Comparison of ENCODE assay signal across 8 mouse cellular contexts in genomic region chr14:55722438-55722945, GRCm38 (mm10). TPM values are rescaled to one million over a fixed set of nuclear protein-coding genes. Genes with fewer than 3 reads are reported as not detected.
DNase-seq lines count a peak whose midpoint lies in the region; ATAC-seq and TF ChIP-seq lines count a peak whose summit lies in the region.

No protein-coding gene starts in this region.

- H3K27me3 ChIP-seq in spleen, adult 2 months (ENCODE audit: control insufficient read depth, insufficient read depth, low read length): no peaks in the 10 kb centered on the region
- H3K27me3 ChIP-seq in limb, embryonic 13.5 days: no peaks in the 10 kb centered on the region
- H3K27me3 ChIP-seq in stomach, embryonic 15.5 days (replicated peaks): no peaks in the 10 kb centered on the region

- TF ChIP-seq CTCF in spleen, adult 2 months (IDR thresholded peaks at IDR 0.05; ENCODE audit: extremely low read depth, insufficient read depth, insufficient read length, insufficient replicate concordance): no peak

- ATAC-seq in limb, embryonic 13.5 days (ENCODE audit: low FRiP score, low read depth): no peak; the same call in 1 of the 2 replicates
- no peak for ATAC-seq in stomach, embryonic 15.5 days (ENCODE audit: insufficient read depth, low FRiP score, low read depth)

- 22% methylated on average over 8 of the region's 8 CpGs for WGBS in spleen, adult 2 months
- WGBS in limb, embryonic 13.5 days: 56% methylated on average over 8 of the region's 8 CpGs
- 49% methylated on average over 8 of the region's 8 CpGs for WGBS in stomach, embryonic 15.5 days

- peak; percentile 29 for DNase-seq in cerebellum, adult 9-10 months
- no peak for DNase-seq in cerebellum, adult 11 months
- DNase-seq in spleen, adult 2 months (ENCODE audit: low read depth in 1 of 2, low spot score in 2 of 2): no peak
- no peak for DNase-seq in spleen, postnatal 4 days (ENCODE audit: low spot score in 2 of 2)
- no peak for DNase-seq in cerebellum, adult 11-12 months
- no peak for DNase-seq in thymus, adult 18-20 months

- peak overlapping the region; percentile 95; the same call in 1 of the 2 replicates for H3K4me3 ChIP-seq in spleen, adult 2 months (ENCODE audit: extremely low read depth, insufficient read depth, insufficient read length)
- H3K4me3 ChIP-seq in limb, embryonic 13.5 days: peak overlapping the region; percentile 77
- H3K4me3 ChIP-seq in stomach, embryonic 15.5 days (replicated peaks): peak overlapping the region; percentile 81

- peaks cover 12% of the 10 kb centered on the region; the same call in 1 of the 2 replicates for H3K4me1 ChIP-seq in spleen, adult 2 months (ENCODE audit: control insufficient read depth, insufficient read depth, insufficient read length)
- H3K4me1 ChIP-seq in limb, embryonic 13.5 days: peaks cover 14% of the 10 kb centered on the region; the same call in 1 of the 2 replicates
- peaks cover 10% of the 10 kb centered on the region; the same call in 1 of the 2 replicates for H3K4me1 ChIP-seq in stomach, embryonic 15.5 days

- no peak for TF ChIP-seq POLR2A in spleen, adult 2 months (IDR thresholded peaks at IDR 0.05; ENCODE audit: low read depth, low read length)

- H3K27ac ChIP-seq in spleen, adult 2 months (ENCODE audit: insufficient read depth, low read length): peak overlapping the region; percentile 81
- no peak overlapping the region for H3K27ac ChIP-seq in limb, embryonic 13.5 days
- H3K27ac ChIP-seq in stomach, embryonic 15.5 days: no peak overlapping the region

- H3K4me2 ChIP-seq in limb, embryonic 13.5 days (replicated peaks): peak overlapping the region; percentile 69
- peak overlapping the region; percentile 87 for H3K4me2 ChIP-seq in stomach, embryonic 15.5 days

- peaks cover 17% of the 10 kb centered on the region for H3K36me3 ChIP-seq in spleen, adult 2 months (ENCODE audit: control insufficient read depth, insufficient read depth, low read length)
- H3K36me3 ChIP-seq in limb, embryonic 13.5 days: peaks cover 23% of the 10 kb centered on the region
- peaks cover 16% of the 10 kb centered on the region for H3K36me3 ChIP-seq in stomach, embryonic 15.5 days

- peak overlapping the region; percentile 71 for H3K9ac ChIP-seq in limb, embryonic 13.5 days
- no peak overlapping the region for H3K9ac ChIP-seq in stomach, embryonic 15.5 days

- H3K9me3 ChIP-seq in limb, embryonic 13.5 days: no peaks in the 10 kb centered on the region
- no peaks in the 10 kb centered on the region for H3K9me3 ChIP-seq in stomach, embryonic 15.5 days

RNA-seq across cellular contexts. Expression of gene Rabggta, which starts 0.4 kb away (rescaled TPM):
- polyA plus RNA-seq in spleen, adult 2 months (2012; rRNA removed): 47.3 and 62.6 TPM in 2 replicates
- polyA plus RNA-seq in limb, embryonic 13.5 days (2015; fragmentation: Nextera tagmentation; extraction: Ambion mirVana): 24.8 and 26.2 TPM in 2 replicates
- 30.0 and 35.8 TPM in 2 replicates for polyA plus RNA-seq in stomach, embryonic 15.5 days (2015; fragmentation: Nextera tagmentation; extraction: Ambion mirVana)

RNA-seq across cellular contexts. Expression of gene Tgm1, which starts 8.8 kb away (rescaled TPM):
- polyA plus RNA-seq in spleen, adult 2 months (2012; rRNA removed): 23.3 and 33.9 TPM in 2 replicates
- 5.0 and 5.7 TPM in 2 replicates for polyA plus RNA-seq in limb, embryonic 13.5 days (2015; fragmentation: Nextera tagmentation; extraction: Ambion mirVana)
- 17.9 and 30.5 TPM in 2 replicates for polyA plus RNA-seq in stomach, embryonic 15.5 days (2015; fragmentation: Nextera tagmentation; extraction: Ambion mirVana)

RNA-seq across cellular contexts. Expression of gene Dhrs1, which starts 23.0 kb away (rescaled TPM):
- polyA plus RNA-seq in spleen, adult 2 months (2012; rRNA removed): 62.7 and 86.6 TPM in 2 replicates
- 78.1 and 89.9 TPM in 2 replicates for polyA plus RNA-seq in limb, embryonic 13.5 days (2015; fragmentation: Nextera tagmentation; extraction: Ambion mirVana)
- polyA plus RNA-seq in stomach, embryonic 15.5 days (2015; fragmentation: Nextera tagmentation; extraction: Ambion mirVana): 92.9 and 96.4 TPM in 2 replicates

RNA-seq across cellular contexts. Expression of gene Nop9, which starts 23.0 kb away (rescaled TPM):
- 15.1 and 17.2 TPM in 2 replicates for polyA plus RNA-seq in spleen, adult 2 months (2012; rRNA removed)
- 41.8 and 42.8 TPM in 2 replicates for polyA plus RNA-seq in limb, embryonic 13.5 days (2015; fragmentation: Nextera tagmentation; extraction: Ambion mirVana)
- 34.3 and 36.7 TPM in 2 replicates for polyA plus RNA-seq in stomach, embryonic 15.5 days (2015; fragmentation: Nextera tagmentation; extraction: Ambion mirVana)

RNA-seq across cellular contexts. Expression of gene Cideb, which starts 35.8 kb away (rescaled TPM):
- polyA plus RNA-seq in spleen, adult 2 months (2012; rRNA removed): 0.33 and 0.46 TPM in 2 replicates
- polyA plus RNA-seq in limb, embryonic 13.5 days (2015; fragmentation: Nextera tagmentation; extraction: Ambion mirVana): 0.45 and 0.72 TPM in 2 replicates
- polyA plus RNA-seq in stomach, embryonic 15.5 days (2015; fragmentation: Nextera tagmentation; extraction: Ambion mirVana): 11.8 and 12.9 TPM in 2 replicates
